Mouse (Mus musculus): ENCODE measurements around the gene Tpm3.
"Not testable (repeated sequence)": the region's sequence is repeated elsewhere in the genome, so short reads cannot be mapped to it uniquely, and the experiment has no call there.

Gene Tpm3

GRCm38 (mm10) chr3:90083698-90084324 lies 11.4 kb downstream of the Tpm3 start:
- DNase-seq (ENCODE audit: low spot score in 2 of 2), result peak; percentile 46 to 74

- no peak for DNase-seq (ENCODE audit: low spot score in 2 of 2)
These were observed 12.3 kb downstream of the Tpm3 start for GRCm38 (mm10) chr3:90084790-90085189.

- DNase-seq (ENCODE audit: low spot score in 2 of 2), result no peak
These were observed 12.8 kb downstream of the Tpm3 start for GRCm38 (mm10) chr3:90085281-90085680.

- no peak for DNase-seq (ENCODE audit: low spot score in 2 of 2)
These were observed 13.6 kb downstream of the Tpm3 start for GRCm38 (mm10) chr3:90086068-90086467.

GRCm38 (mm10) chr3:90088617-90089016 lies 16.2 kb downstream of the Tpm3 start:
- no peak for DNase-seq (ENCODE audit: low spot score in 2 of 2)

- DNase-seq (ENCODE audit: low spot score in 2 of 2), result no peak
These were observed 18.4 kb downstream of the Tpm3 start for GRCm38 (mm10) chr3:90090892-90091291.

- DNase-seq (ENCODE audit: low spot score in 2 of 2), result no peak
These were observed 22.0 kb downstream of the Tpm3 start for GRCm38 (mm10) chr3:90094453-90094852.

- DNase-seq (ENCODE audit: low spot score in 2 of 2), result peak; percentile 18 to 32
These were observed 25.5 kb downstream of the Tpm3 start for GRCm38 (mm10) chr3:90097928-90098327.

- no peak for DNase-seq (ENCODE audit: low spot score in 2 of 2)
These were observed 28.6 kb downstream of the Tpm3 start for GRCm38 (mm10) chr3:90101010-90101409.

- DNase-seq (ENCODE audit: low spot score in 2 of 2), result no peak
These were observed 29.2 kb downstream of the Tpm3 start for GRCm38 (mm10) chr3:90101673-90102072.

- no peak for DNase-seq (ENCODE audit: low spot score in 2 of 2)
These were observed 29.8 kb downstream of the Tpm3 start for GRCm38 (mm10) chr3:90102239-90102638.

- no peak for DNase-seq (ENCODE audit: low spot score in 2 of 2)
These were observed 30.7 kb downstream of the Tpm3 start for GRCm38 (mm10) chr3:90103176-90103575.

- DNase-seq (ENCODE audit: low spot score in 2 of 2), result no peak
These were observed 31.5 kb downstream of the Tpm3 start, which contains the start of gene Nup210l for GRCm38 (mm10) chr3:90103938-90104337. TSS of gene Nup210l (plus strand) at chr3:90104132.

GRCm38 (mm10) chr3:90111706-90112105 lies 39.3 kb downstream of the Tpm3 start:
- DNase-seq (ENCODE audit: low spot score in 2 of 2), result no peak

- no peak for DNase-seq (ENCODE audit: low spot score in 2 of 2)
These were observed 41.9 kb downstream of the Tpm3 start for GRCm38 (mm10) chr3:90114342-90114741.

- DNase-seq (ENCODE audit: low spot score in 2 of 2), result no peak
These were observed 43.1 kb downstream of the Tpm3 start for GRCm38 (mm10) chr3:90115526-90115925.

- DNase-seq (ENCODE audit: low spot score in 2 of 2), result peak; percentile 49 to 83
These were observed 45.8 kb downstream of the Tpm3 start for GRCm38 (mm10) chr3:90118132-90118790.

GRCm38 (mm10) chr3:90122036-90122435 lies 49.6 kb downstream of the Tpm3 start:
- DNase-seq (ENCODE audit: low spot score in 2 of 2), result not testable (repeated sequence)

- DNase-seq (ENCODE audit: low spot score in 2 of 2), result no peak
These were observed 53.3 kb downstream of the Tpm3 start for GRCm38 (mm10) chr3:90125710-90126109.

GRCm38 (mm10) chr3:90127881-90128280 lies 55.4 kb downstream of the Tpm3 start:
- DNase-seq (ENCODE audit: low spot score in 2 of 2), result peak in 1 of 2 experiments; percentile 9

- DNase-seq (ENCODE audit: low spot score in 2 of 2), result no peak
These were observed 60.3 kb downstream of the Tpm3 start for GRCm38 (mm10) chr3:90132745-90133144.

- DNase-seq (ENCODE audit: low spot score in 2 of 2), result no peak
These were observed 60.9 kb downstream of the Tpm3 start for GRCm38 (mm10) chr3:90133331-90133730.

GRCm38 (mm10) chr3:90134483-90134882 lies 62.0 kb downstream of the Tpm3 start:
- no peak for DNase-seq (ENCODE audit: low spot score in 2 of 2)
